Mouse (Mus musculus) B cell, adult 62 days (primary cell): ENCODE measurements around the gene Lmtk2. TPM values are rescaled to one million over a fixed set of nuclear protein-coding genes. Genes with fewer than 3 reads are reported as not detected.

Experiments used
- total RNA-seq: library from RNA; stranded (reverse); gene quantifications from 4 replicates; pipeline ENCODE4 v1.2.4, GENCODE M21; 2023

Lmtk2 gene
- total RNA-seq: 54.3 to 57.5 TPM (median 56.3 TPM) in 4 replicates

GRCm38 (mm10) chr5:144100149-144100935, at the start of gene Lmtk2:
Lmtk2 (plus strand) TSS chr5:144100436.

GRCm38 (mm10) chr5:144189950-144190583, 89.8 kb downstream of the Lmtk2 start, which contains the start of gene Bhlha15:
Bhlha15 (plus strand) TSS chr5:144190286.

GRCm38 (mm10) chr5:144223503-144223862, 123.2 kb downstream of the Lmtk2 start, which contains the start of gene Tecpr1:
Tecpr1 (minus strand) TSS chr5:144223615.

Other genes starting within 250 kb of the Lmtk2 start
- gene Ankrd61, start 202.8 kb upstream of the Lmtk2 start, total RNA-seq: 0.39 TPM in 1 of 4 replicates, not detected in the others
- gene Aimp2, start 190.6 kb upstream of the Lmtk2 start, total RNA-seq: 12.3 to 18.2 TPM (median 14.6 TPM) in 4 replicates
- gene Pms2, start 190.5 kb upstream of the Lmtk2 start, total RNA-seq: 22.7 to 28.7 TPM (median 25.5 TPM) in 4 replicates
- 1.1 to 3.9 TPM (median 1.9 TPM) in 4 replicates for gene Gm42421, start 172.3 kb upstream of the Lmtk2 start, total RNA-seq
- 0.39 to 2.1 TPM (median 1.1 TPM) in 4 replicates for gene Rsph10b, start 167.4 kb upstream of the Lmtk2 start, total RNA-seq
- 93.6 to 109 TPM (median 103 TPM) in 4 replicates for gene Ccz1, start 85.6 kb upstream of the Lmtk2 start, total RNA-seq
- gene Ocm, start 73.8 kb upstream of the Lmtk2 start, total RNA-seq: not detected in 4 replicates
- 5.9 to 7.2 TPM (median 6.8 TPM) in 4 replicates for gene Bhlha15, start 89.8 kb downstream of the Lmtk2 start, total RNA-seq
- gene Tecpr1, start 123.2 kb downstream of the Lmtk2 start, total RNA-seq: 231 to 252 TPM (median 242 TPM) in 4 replicates
- 105 to 132 TPM (median 124 TPM) in 4 replicates for gene Bri3, start 144.0 kb downstream of the Lmtk2 start, total RNA-seq